Mouse (Mus musculus) brain, embryonic 14.5 days (tissue): ENCODE measurements at regions not wholly inside any gene's neighbourhood (a gene's known extent, or its start where the extent isn't known, plus 50 kb on each side); places are given as distances from the start of the nearest gene placed in this dataset.

Source experiments
- DNase-seq: peaks from one replicate; pipeline ENCODE4 v3.0.0-alpha.2; 2011; ENCODE audit warnings: low read depth
- CTCF ChIP-seq: fragments of 200-500 bp; IDR thresholded peaks from 2 replicates; pipeline ENCODE4 v1.5.1; 2012; ENCODE audit warnings: inconsistent platforms, mild to moderate bottlenecking, moderate library complexity, borderline replicate concordance; ENCODE audit not compliant: insufficient read depth, insufficient read length; ENCODE audit errors: extremely low read depth
- POLR2A ChIP-seq: fragments of 200-500 bp; IDR thresholded peaks from 2 replicates; pipeline ENCODE4 v1.6.1; 2012; ENCODE audit warnings: mild to moderate bottlenecking, inconsistent platforms, borderline replicate concordance; ENCODE audit not compliant: poor library complexity, insufficient read depth, insufficient read length, severe bottlenecking; ENCODE audit errors: extremely low read depth

- no peak for TF ChIP-seq CTCF
- no peak for DNase-seq
Observed at GRCm38 (mm10) chr16:68017672-68018071, 397.0 kb upstream of the Cadm2 start.

GRCm38 (mm10) chr16:67989671-67990070, 369.0 kb upstream of the Cadm2 start:
- no peak for DNase-seq
- no peak for TF ChIP-seq CTCF
- TF ChIP-seq POLR2A, result no peak

GRCm38 (mm10) chr16:67976565-67976964, 355.9 kb upstream of the Cadm2 start:
- TF ChIP-seq POLR2A (no peak), CTCF (no peak)

GRCm38 (mm10) chr16:67968311-67969145, 347.8 kb upstream of the Cadm2 start:
- peak; percentile 39 for DNase-seq
- TF ChIP-seq CTCF (no peak), POLR2A (no peak)

More at GRCm38 (mm10) chr16:67976565-67976964, 355.9 kb upstream of the Cadm2 start:
- no peak for DNase-seq

- TF ChIP-seq CTCF (no peak), POLR2A (no peak)
- no peak for DNase-seq
Observed at GRCm38 (mm10) chr16:67949112-67949511, 328.4 kb upstream of the Cadm2 start.

- TF ChIP-seq POLR2A, result no peak
- no peak for TF ChIP-seq CTCF
- peak; percentile 56 for DNase-seq
Observed at GRCm38 (mm10) chr16:67944406-67944805, 323.7 kb upstream of the Cadm2 start.

GRCm38 (mm10) chr16:67919175-67919574, 298.5 kb upstream of the Cadm2 start:
- DNase-seq, result peak; percentile 89
- no peak for TF ChIP-seq POLR2A
- TF ChIP-seq CTCF, result no peak

- DNase-seq, result peak; percentile 97
- no peak for TF ChIP-seq CTCF
- TF ChIP-seq POLR2A, result no peak
Observed at GRCm38 (mm10) chr16:67871304-67872022, 250.8 kb upstream of the Cadm2 start.

GRCm38 (mm10) chr16:67850201-67850600, 229.5 kb upstream of the Cadm2 start:
- DNase-seq, result peak; percentile 81
- TF ChIP-seq CTCF (no peak), POLR2A (no peak)

- peak; percentile 84 for DNase-seq
Observed at GRCm38 (mm10) chr16:67844481-67844880, 223.8 kb upstream of the Cadm2 start.

GRCm38 (mm10) chr16:67797236-67797635, 176.5 kb upstream of the Cadm2 start:
- no peak for DNase-seq
- TF ChIP-seq POLR2A, result no peak
- no peak for TF ChIP-seq CTCF

More at GRCm38 (mm10) chr16:67844481-67844880, 223.8 kb upstream of the Cadm2 start:
- TF ChIP-seq CTCF (no peak), POLR2A (no peak)
